Mouse (Mus musculus): Measurements from ENCODE around the gene Fam229b.

- TF ChIP-seq CTCF (IDR thresholded peaks at IDR 0.05; ENCODE audit: low read depth, low read length) (peak; percentile 64), POLR2AphosphoS5 (IDR thresholded peaks at IDR 0.05; ENCODE audit: insufficient replicate concordance, low read depth, low read length) (no peak), GATA1 (IDR thresholded peaks at IDR 0.05; ENCODE audit: borderline replicate concordance, low read length) (no peak), TAL1 (conservative IDR thresholded peaks at IDR 0.05; ENCODE audit: low read depth, low read length) (no peak), GATA2 (IDR thresholded peaks at IDR 0.05; ENCODE audit: borderline replicate concordance, low read depth, low read length) (no peak)
Measured at GRCm38 (mm10) chr10:39171134-39171533, 37.4 kb upstream of the Fam229b start.
